Mouse (Mus musculus): ENCODE data around the gene Metrnl. TPM values are rescaled to one million over a fixed set of nuclear protein-coding genes. Genes with fewer than 3 reads are reported as not detected.

Gene Metrnl
- polyA plus RNA-seq, 1 experiment = not detected

DNA sequence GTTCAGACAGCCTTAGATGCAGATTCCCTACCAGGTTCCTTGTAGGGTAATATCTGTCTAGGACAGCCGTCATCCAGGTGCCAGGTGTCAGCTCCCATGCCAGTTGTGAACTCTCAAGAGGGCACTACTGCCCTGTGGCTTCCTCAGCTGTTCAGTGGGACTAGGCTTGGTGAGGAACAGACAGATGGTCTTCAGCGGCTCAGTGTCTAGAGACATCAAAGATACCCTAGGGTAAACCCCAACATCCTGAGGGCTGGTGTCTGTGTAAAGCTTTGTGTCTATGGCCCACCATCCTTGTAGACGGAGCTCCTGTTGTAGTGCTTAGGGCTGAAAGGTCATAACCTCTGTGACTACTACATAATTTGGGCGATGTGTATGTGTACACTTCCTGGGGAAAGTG is 4.1 kb upstream of the Metrnl start:
- Histone ChIP-seq H3K4me3 (ENCODE audit: insufficient read depth, low read depth, low read length) (no peak overlapping the region), H3K4me1 (ENCODE audit: control insufficient read depth, insufficient read depth, low read length) (0 out of 2 replicates have a peak, but pooled peaks cover 7% of the 10 kb centered on the region), H3K27ac (ENCODE audit: insufficient read depth, low read depth, low read length) (no peak overlapping the region)
- WGBS = 93% methylated on average over 4 of the region's 4 CpGs
- TF ChIP-seq POLR2A (IDR thresholded peaks at IDR 0.05; ENCODE audit: insufficient read depth, low read depth, low read length) (no peak), CTCF (IDR thresholded peaks at IDR 0.05; ENCODE audit: insufficient read depth, low read depth, low read length) (no peak)

DNA sequence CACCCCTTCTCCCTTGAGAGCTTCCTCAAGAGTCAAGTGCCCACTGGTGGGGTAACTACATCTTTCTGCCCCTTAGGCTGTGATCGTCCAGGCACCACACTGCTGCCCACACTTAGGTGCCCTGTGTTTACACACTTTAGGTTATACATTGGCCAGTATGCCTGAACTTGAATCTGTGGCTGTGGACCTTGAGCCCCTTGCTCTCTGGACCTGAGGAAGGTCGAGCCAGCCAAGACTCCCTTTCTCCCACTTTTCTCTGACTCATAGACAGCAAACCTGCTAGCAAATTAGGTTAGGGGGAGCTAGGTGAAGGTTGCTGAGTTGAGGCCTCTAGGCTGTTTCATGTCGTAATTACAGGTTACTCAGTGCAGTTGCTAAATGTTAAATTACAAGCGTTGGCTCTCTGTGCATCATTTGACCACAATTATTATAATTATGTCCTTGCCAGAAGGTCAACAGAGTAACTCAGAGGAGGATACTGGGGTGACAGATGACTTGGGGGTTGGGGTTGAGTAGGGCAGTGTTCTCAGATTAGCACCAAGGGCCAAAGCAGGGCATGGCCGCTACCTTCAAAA is 2.9 kb upstream of the Metrnl start:
- no peak overlapping the region for H3K4me3 ChIP-seq (ENCODE audit: insufficient read depth, low read depth, low read length)
- WGBS = 79% methylated on average over 5 of the region's 5 CpGs

DNA sequence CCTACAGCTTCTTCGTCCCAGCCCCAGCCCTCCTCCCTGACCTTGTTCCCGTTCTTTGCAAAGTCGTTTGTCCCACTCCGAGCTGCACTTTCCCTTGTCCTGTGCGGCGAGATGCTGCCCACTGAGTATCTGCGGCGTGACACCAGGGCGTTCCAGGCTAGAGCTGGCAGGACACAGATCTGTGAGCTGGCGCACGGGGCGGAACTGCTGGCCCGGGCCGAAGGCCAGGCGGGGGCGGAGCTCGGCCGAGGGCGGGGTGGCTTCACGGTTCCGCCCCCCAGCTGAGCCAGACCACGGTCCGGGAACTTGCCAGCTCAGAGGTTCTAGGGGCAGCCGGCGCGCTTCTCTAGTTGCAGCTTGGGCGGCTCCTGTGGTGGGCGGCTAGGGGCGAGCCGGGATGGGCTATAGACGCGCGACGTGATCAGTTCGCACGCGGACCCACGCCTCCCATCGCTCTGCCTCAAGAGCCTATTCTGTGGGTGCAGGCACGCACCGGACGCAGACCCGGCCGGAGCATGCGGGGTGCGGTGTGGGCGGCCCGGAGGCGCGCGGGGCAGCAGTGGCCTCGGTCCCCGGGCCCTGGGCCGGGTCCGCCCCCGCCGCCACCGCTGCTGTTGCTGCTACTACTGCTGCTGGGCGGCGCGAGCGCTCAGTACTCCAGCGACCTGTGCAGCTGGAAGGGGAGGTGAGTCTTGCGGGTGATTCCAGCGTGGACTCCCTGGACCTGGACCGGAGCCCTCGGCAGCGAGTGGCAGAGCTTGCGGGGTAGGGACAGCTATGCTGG is 959 bp downstream of the Metrnl start:
- Histone ChIP-seq H3K4me3 (ENCODE audit: insufficient read depth, low read depth, low read length) (peak overlapping the region; percentile 57), H3K4me1 (ENCODE audit: control insufficient read depth, insufficient read depth, low read length) (peaks cover 25% of the 10 kb centered on the region), H3K27ac (ENCODE audit: insufficient read depth, low read depth, low read length) (no peak overlapping the region)
- TF ChIP-seq POLR2A (IDR thresholded peaks at IDR 0.05; ENCODE audit: insufficient read depth, low read depth, low read length) = no peak
- no peak for TF ChIP-seq CTCF (IDR thresholded peaks at IDR 0.05; ENCODE audit: insufficient read depth, low read depth, low read length)
- 2% methylated on average over 69 of the region's 69 CpGs for WGBS

More for the DNA sequence above, 2.9 kb upstream of the Metrnl start:
- Histone ChIP-seq H3K27ac (ENCODE audit: insufficient read depth, low read depth, low read length) (no peak overlapping the region), H3K4me1 (ENCODE audit: control insufficient read depth, insufficient read depth, low read length) (peaks cover 19% of the 10 kb centered on the region)
- TF ChIP-seq POLR2A (IDR thresholded peaks at IDR 0.05; ENCODE audit: insufficient read depth, low read depth, low read length) (no peak), CTCF (IDR thresholded peaks at IDR 0.05; ENCODE audit: insufficient read depth, low read depth, low read length) (no peak)

DNA sequence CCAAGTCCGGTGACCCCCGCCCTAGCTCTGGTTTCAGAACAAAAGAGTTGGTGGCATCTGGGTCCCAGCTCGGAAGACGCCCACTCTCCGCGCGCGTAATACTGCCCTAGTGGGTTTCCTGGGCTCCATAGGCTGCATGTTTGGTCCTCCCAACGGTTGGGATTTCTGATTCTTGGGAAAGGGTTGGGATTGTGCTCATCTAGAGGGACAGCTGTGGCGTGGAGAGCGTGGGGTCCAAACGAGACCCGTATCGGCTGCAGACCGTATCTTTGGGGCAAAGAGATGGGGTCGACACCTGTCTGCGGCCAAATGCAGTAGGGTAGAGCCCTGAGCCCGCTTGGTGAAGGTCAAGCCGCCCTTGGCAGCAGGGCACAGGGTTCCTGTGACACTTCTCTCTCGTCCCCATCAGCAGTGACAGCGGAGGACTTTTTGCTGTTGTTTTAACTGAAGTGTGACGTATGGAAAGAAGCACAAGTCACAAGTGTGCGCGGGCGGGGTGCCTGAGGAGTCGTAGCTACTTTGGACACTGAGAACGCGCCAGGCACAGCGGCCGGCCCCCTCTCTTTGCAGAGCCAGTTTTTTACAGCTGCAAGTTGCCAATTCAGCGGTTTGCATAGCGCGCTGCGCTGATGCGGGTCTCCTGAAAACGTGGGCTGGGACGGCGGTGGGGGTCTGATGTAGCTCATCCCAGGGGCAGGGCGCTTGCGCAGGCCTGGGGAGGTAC is 1.7 kb downstream of the Metrnl start:
- 1% methylated on average over 40 of the region's 40 CpGs for WGBS
- Histone ChIP-seq H3K4me1 (ENCODE audit: control insufficient read depth, insufficient read depth, low read length) (peaks cover 25% of the 10 kb centered on the region), H3K27ac (ENCODE audit: insufficient read depth, low read depth, low read length) (no peak overlapping the region), H3K4me3 (ENCODE audit: insufficient read depth, low read depth, low read length) (peak overlapping the region; percentile 57)
- no peak for TF ChIP-seq POLR2A (IDR thresholded peaks at IDR 0.05; ENCODE audit: insufficient read depth, low read depth, low read length)
- no peak for TF ChIP-seq CTCF (IDR thresholded peaks at IDR 0.05; ENCODE audit: insufficient read depth, low read depth, low read length)

DNA sequence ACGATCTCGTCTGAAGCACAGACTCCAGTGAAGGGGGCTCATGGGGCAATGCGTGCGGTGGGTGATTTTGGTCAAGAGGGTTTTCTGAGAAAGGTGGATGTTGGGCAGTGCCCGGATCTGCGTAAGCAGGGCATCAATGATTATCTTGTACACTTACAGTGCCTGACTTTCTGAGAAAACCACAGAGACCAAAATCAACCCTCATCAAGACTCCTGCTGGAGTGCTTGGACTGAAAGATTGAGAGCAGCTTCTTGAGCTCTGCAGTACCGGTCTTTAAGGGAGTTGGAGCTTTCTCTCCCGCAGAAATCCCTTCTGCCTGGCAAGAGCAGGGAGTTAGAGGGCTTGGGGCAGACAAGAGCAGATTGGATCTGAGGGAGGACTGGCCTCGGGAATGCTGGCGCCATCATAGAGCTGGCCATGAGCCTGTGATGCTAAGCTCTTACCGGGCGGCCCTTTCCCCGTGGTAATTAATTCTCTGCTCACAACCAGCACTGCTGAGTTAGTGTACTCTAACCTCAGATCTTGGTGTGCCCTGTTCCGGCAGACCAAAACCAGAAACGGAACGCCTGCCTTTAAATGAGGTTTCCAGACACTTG is 2.4 kb downstream of the Metrnl start:
- Histone ChIP-seq H3K4me3 (ENCODE audit: insufficient read depth, low read depth, low read length) (peak overlapping the region; percentile 57), H3K27ac (ENCODE audit: insufficient read depth, low read depth, low read length) (no peak overlapping the region)
- TF ChIP-seq CTCF (IDR thresholded peaks at IDR 0.05; ENCODE audit: insufficient read depth, low read depth, low read length) (no peak), POLR2A (IDR thresholded peaks at IDR 0.05; ENCODE audit: insufficient read depth, low read depth, low read length) (no peak)

GRCm38 (mm10) chr11:121706521-121707005 is 5.2 kb downstream of the Metrnl start:
- no peak for TF ChIP-seq CTCF (IDR thresholded peaks at IDR 0.05; ENCODE audit: insufficient read depth, low read depth, low read length)
- TF ChIP-seq POLR2A (IDR thresholded peaks at IDR 0.05; ENCODE audit: insufficient read depth, low read depth, low read length) = no peak
- WGBS = 34% methylated on average over 7 of the region's 7 CpGs
- H3K27ac ChIP-seq (ENCODE audit: insufficient read depth, low read depth, low read length) = no peak overlapping the region
- H3K4me1 ChIP-seq (ENCODE audit: control insufficient read depth, insufficient read depth, low read length) = peaks cover 22% of the 10 kb centered on the region
- no peak overlapping the region for H3K4me3 ChIP-seq (ENCODE audit: insufficient read depth, low read depth, low read length)

More for the DNA sequence above, 2.4 kb downstream of the Metrnl start:
- WGBS = 15% methylated on average over 16 of the region's 16 CpGs
- peaks cover 22% of the 10 kb centered on the region for H3K4me1 ChIP-seq (ENCODE audit: control insufficient read depth, insufficient read depth, low read length)

- H3K4me3 ChIP-seq (ENCODE audit: insufficient read depth, low read depth, low read length) = no peak overlapping the region
- H3K4me1 ChIP-seq (ENCODE audit: control insufficient read depth, insufficient read depth, low read length) = no peaks in the 10 kb centered on the region
- H3K27ac ChIP-seq (ENCODE audit: insufficient read depth, low read depth, low read length) = no peak overlapping the region
- no peak for TF ChIP-seq CTCF (IDR thresholded peaks at IDR 0.05; ENCODE audit: insufficient read depth, low read depth, low read length)
- TF ChIP-seq POLR2A (IDR thresholded peaks at IDR 0.05; ENCODE audit: insufficient read depth, low read depth, low read length) = no peak
- 84% methylated on average over 4 of the region's 4 CpGs for whole genome bisulfite sequencing
Observed at GRCm38 (mm10) chr11:121709278-121709677, 7.9 kb downstream of the Metrnl start.

GRCm38 (mm10) chr11:121710245-121710644 is 8.9 kb downstream of the Metrnl start:
- H3K27ac ChIP-seq (ENCODE audit: insufficient read depth, low read depth, low read length) = no peak overlapping the region
- over 99% methylated on average over 5 of the region's 5 CpGs for WGBS
- H3K4me3 ChIP-seq (ENCODE audit: insufficient read depth, low read depth, low read length) = no peak overlapping the region
- no peaks in the 10 kb centered on the region for H3K4me1 ChIP-seq (ENCODE audit: control insufficient read depth, insufficient read depth, low read length)
- TF ChIP-seq CTCF (IDR thresholded peaks at IDR 0.05; ENCODE audit: insufficient read depth, low read depth, low read length) (no peak), POLR2A (IDR thresholded peaks at IDR 0.05; ENCODE audit: insufficient read depth, low read depth, low read length) (no peak)

Measured in olfactory bulb, adult 2 months (tissue).